Mouse (Mus musculus) cortical plate, adult 2 months (tissue): ENCODE measurements at regions not wholly inside any gene's neighbourhood (a gene's known extent, or its start where the extent isn't known, plus 50 kb on each side); places are given as distances from the start of the nearest gene placed in this dataset.

Experiments used
- CTCF ChIP-seq: fragments of 200-500 bp; IDR thresholded peaks from 2 replicates; pipeline ENCODE4 v1.5.1; 2011; ENCODE audit warnings: mild to moderate bottlenecking, control low read depth, low read length; ENCODE audit not compliant: insufficient read depth; ENCODE audit errors: extremely low read depth
- POLR2A ChIP-seq: fragments of 200-500 bp; IDR thresholded peaks from 2 replicates; pipeline ENCODE4 v1.6.1; 2011; ENCODE audit warnings: mild to moderate bottlenecking, low read length, control low read depth; ENCODE audit not compliant: insufficient read depth; ENCODE audit errors: extremely low read depth

- TF ChIP-seq CTCF: no peak
- TF ChIP-seq POLR2A: no peak
These were observed 135.7 kb downstream of the Raet1d start for GRCm38 (mm10) chr10:22495975-22496496.
